Mouse (Mus musculus): ENCODE data around the gene Slc6a6. TPM values are rescaled to one million over a fixed set of nuclear protein-coding genes. Genes with fewer than 3 reads are reported as not detected.

The Slc6a6 gene
- polyA plus RNA-seq, 2 experiments: 7.5 to 8.0 TPM

DNA sequence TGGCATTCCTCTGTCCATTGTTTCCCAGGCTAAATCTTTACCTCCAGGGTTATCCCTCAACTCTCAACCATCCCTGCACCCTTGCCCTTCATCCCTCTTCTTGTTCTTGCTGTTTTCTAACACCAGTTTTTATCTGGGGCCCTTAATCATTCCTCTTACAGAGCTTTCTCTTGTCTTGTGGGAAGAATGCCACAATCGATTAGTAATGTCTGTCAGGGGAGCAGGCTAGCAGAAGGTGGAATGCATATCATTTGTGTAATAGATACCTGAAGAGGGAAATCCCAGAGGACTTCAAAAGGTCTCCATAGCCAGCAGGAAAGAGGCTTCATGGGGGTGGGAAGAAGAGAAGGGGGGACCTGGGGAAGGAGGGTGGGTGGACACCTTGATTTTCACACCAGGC lies 20.6 kb downstream of the Slc6a6 start:
- 54% methylated on average over 1 of the region's 1 CpGs for WGBS (ENCODE audit: insufficient replicate concordance)

DNA sequence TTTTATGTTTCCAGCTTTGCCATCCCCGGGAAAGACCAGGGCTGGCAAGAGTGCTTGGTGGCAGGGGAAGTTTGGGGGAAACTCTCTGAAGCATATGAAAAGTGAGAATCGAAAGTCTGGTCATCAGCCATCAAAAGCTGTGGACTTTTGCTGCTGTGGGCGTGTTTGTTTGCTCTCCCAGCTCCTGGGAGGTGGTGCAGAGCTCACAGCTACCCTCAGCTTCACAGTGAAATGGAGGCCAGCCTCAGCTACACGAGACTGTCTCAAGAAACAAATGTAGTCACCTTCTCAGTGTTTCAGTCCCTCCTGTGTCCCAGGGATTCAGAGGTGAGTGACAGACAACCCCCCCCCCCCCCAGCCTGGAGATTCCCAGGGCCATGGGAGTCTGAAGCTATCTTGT lies 21.8 kb downstream of the Slc6a6 start:
- H3K4me2 ChIP-seq (ENCODE audit: low read depth): peak overlapping the region; percentile 31; the same call in 1 of the 2 replicates
- no peak for TF ChIP-seq CTCF (IDR thresholded peaks at IDR 0.05; ENCODE audit: low read depth)
- TF ChIP-seq EP300 (IDR thresholded peaks at IDR 0.05; ENCODE audit: low read depth): no peak
- H3K4me3 ChIP-seq (ENCODE audit: insufficient read depth in 1 of 2, low read depth in 2 of 2, low read length in 2 of 2): no peak overlapping the region
- ATAC-seq (ENCODE audit: insufficient read depth) (no peak), DNase-seq (ENCODE audit: low read depth in 3 of 3, low spot score in 3 of 3) (no peak)
- 55% methylated on average over 4 of the region's 4 CpGs for WGBS (ENCODE audit: insufficient replicate concordance)
- no peak overlapping the region for H3K9ac ChIP-seq (replicated peaks)
- no peak overlapping the region for H3K27ac ChIP-seq
- no peaks in the 10 kb centered on the region for H3K9me3 ChIP-seq (ENCODE audit: control insufficient read depth, low read length)
- H3K36me3 ChIP-seq (replicated peaks; ENCODE audit: control insufficient read depth, insufficient read depth, low read depth): no peaks in the 10 kb centered on the region
- no peaks in the 10 kb centered on the region for H3K27me3 ChIP-seq (ENCODE audit: control insufficient read depth, insufficient read depth, low read length)
- peaks cover 0 to 8% of the 10 kb centered on the region in 2 experiments; a peak in 1 of 4 replicates for H3K4me1 ChIP-seq (replicated peaks; ENCODE audit: control insufficient read depth in 2 of 2, insufficient read depth in 2 of 2, low read length in 1 of 2)

More for the DNA sequence above, 20.6 kb downstream of the Slc6a6 start:
- Histone ChIP-seq H3K4me2 (ENCODE audit: low read depth) (no peak overlapping the region), H3K4me3 (ENCODE audit: insufficient read depth in 1 of 2, low read depth in 2 of 2, low read length in 2 of 2) (no peak overlapping the region), H3K27me3 (ENCODE audit: control insufficient read depth, insufficient read depth, low read length) (no peaks in the 10 kb centered on the region), H3K9ac (replicated peaks) (no peak overlapping the region), H3K9me3 (ENCODE audit: control insufficient read depth, low read length) (no peaks in the 10 kb centered on the region), H3K36me3 (replicated peaks; ENCODE audit: control insufficient read depth, insufficient read depth, low read depth) (no peaks in the 10 kb centered on the region), H3K27ac (no peak overlapping the region), H3K4me1 (replicated peaks; ENCODE audit: control insufficient read depth in 2 of 2, insufficient read depth in 2 of 2, low read length in 1 of 2) (peaks cover 3 to 17% of the 10 kb centered on the region in 2 experiments; a peak in 1 of 4 replicates)
- no peak for ATAC-seq (ENCODE audit: insufficient read depth)
- DNase-seq (ENCODE audit: low read depth in 3 of 3, low spot score in 3 of 3): no peak
- TF ChIP-seq EP300 (IDR thresholded peaks at IDR 0.05; ENCODE audit: low read depth) (no peak), CTCF (IDR thresholded peaks at IDR 0.05; ENCODE audit: low read depth) (no peak)

DNA sequence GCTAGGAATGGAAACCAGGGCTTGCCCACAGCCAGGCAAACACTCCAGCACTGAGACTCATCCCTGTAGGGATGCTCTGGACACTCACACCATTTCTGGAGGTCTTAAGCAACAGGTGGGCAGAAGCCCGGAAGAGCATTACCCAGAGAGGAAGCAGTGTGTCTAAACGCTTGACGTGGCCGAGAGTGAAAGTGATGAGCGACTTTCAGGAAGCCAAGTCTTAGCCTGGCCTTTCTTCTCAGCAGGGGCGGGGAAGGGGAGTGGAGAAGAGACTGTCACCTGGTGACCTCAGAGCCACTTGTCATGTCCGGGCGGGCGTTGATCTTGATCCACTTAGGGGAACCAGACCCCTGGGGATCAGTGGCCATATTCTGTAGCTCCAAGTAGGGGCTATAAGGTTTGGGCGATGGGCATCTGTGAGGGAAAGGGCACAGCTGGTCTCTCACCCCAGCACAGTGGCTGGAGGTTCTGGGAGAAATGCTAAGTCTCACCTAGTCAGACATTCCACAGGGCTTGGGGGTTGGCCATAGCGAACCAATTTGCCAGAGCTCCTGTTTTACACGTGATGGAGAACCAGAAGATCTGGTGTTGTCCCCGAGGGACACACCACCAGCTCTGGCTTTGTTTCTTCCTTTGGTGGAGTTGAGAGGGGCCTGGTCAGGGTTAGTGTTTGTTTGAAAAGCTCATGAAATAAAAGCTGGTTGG lies 22.4 kb downstream of the Slc6a6 start:
- 60% methylated on average over 13 of the region's 13 CpGs for WGBS (ENCODE audit: insufficient replicate concordance)
- Histone ChIP-seq H3K36me3 (replicated peaks; ENCODE audit: control insufficient read depth, insufficient read depth, low read depth) (no peaks in the 10 kb centered on the region), H3K9ac (replicated peaks) (no peak overlapping the region), H3K27ac (no peak overlapping the region), H3K4me3 (ENCODE audit: insufficient read depth in 1 of 2, low read depth in 2 of 2, low read length in 2 of 2) (no peak overlapping the region), H3K4me2 (ENCODE audit: low read depth) (peak overlapping the region; percentile 31), H3K4me1 (replicated peaks; ENCODE audit: control insufficient read depth in 2 of 2, insufficient read depth in 2 of 2, low read length in 1 of 2) (peaks cover 0 to 5% of the 10 kb centered on the region in 2 experiments; a peak in 1 of 4 replicates), H3K9me3 (ENCODE audit: control insufficient read depth, low read length) (no peaks in the 10 kb centered on the region), H3K27me3 (ENCODE audit: control insufficient read depth, insufficient read depth, low read length) (no peaks in the 10 kb centered on the region)
- TF ChIP-seq EP300 (IDR thresholded peaks at IDR 0.05; ENCODE audit: low read depth) (no peak), CTCF (IDR thresholded peaks at IDR 0.05; ENCODE audit: low read depth) (no peak)
- ATAC-seq (ENCODE audit: insufficient read depth) (0 out of 2 replicates have a peak, but pooled peaks have one; percentile 5), DNase-seq (ENCODE audit: low read depth in 3 of 3, low spot score in 3 of 3) (no peak)

DNA sequence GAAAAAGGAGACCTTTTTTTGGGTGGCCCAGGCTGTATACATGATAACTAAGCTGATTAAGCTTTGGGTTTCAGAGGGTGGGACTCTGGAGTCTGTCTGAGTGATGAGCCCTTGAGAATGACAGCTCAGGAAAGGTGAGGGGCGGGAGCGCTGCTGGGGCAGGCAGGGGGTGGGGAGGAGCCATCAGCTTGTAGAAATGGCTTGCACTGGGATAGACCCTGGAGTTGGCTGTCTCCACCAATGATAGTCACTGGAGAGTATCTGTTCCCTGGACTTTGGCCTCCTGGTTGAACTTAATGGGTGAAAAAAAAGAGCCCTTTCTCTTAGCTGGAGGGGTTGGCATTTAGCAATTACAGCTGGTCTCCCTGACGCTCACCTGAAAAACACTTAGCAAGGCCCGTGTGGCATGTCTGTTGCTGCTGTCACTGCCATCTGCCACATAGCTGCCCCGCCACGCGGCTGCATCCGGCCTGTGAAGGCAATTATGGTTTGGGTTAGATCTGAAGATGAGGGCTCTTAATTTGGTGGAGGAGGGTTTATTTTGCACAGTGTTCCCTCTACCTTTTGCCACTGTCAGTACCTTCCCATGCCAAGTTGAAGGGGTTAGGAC lies 23.5 kb downstream of the Slc6a6 start:
- no peak overlapping the region for H3K27ac ChIP-seq

DNA sequence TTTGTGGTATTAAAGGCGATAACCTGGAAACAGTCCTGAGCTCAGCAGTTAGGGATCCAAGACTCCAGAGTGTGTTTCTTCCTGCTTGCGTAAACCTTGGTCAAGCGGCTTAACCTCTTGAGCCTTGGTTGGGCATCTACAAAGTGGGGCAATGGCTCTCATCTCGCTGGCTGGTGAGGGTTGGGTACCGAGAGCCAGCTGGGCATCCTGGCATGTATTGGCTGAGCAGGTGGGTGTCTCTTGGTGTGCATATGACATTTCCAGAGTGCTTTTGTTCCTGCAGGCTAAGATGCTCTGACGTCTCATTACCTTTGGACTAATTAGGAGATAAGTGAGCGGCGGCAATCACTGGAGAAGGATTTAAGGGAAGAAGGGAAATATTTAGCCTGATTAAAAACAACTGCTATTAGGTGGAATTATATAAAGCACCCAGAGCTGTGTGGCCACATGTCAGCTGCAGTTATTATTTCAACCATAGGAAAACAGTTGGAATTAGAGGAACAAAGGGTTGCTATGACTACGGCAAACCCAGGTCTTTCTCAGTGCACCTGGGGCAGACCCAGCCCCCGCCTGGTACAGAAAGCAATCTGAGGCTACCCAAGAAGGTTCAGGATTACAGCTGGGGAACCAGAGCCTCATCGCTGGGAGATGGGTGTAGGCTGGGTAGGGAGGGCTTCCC lies 24.2 kb downstream of the Slc6a6 start:
- TF ChIP-seq EP300 (IDR thresholded peaks at IDR 0.05; ENCODE audit: low read depth) (no peak), CTCF (IDR thresholded peaks at IDR 0.05; ENCODE audit: low read depth) (no peak)
- Histone ChIP-seq H3K4me2 (ENCODE audit: low read depth) (no peak overlapping the region), H3K27me3 (ENCODE audit: control insufficient read depth, insufficient read depth, low read length) (no peaks in the 10 kb centered on the region), H3K4me3 (ENCODE audit: insufficient read depth in 1 of 2, low read depth in 2 of 2, low read length in 2 of 2) (no peak overlapping the region), H3K36me3 (replicated peaks; ENCODE audit: control insufficient read depth, insufficient read depth, low read depth) (no peaks in the 10 kb centered on the region), H3K4me1 (replicated peaks; ENCODE audit: control insufficient read depth in 2 of 2, insufficient read depth in 2 of 2, low read length in 1 of 2) (peaks cover 0 to 17% of the 10 kb centered on the region in 2 experiments; a peak in 2 of 4 replicates), H3K9me3 (ENCODE audit: control insufficient read depth, low read length) (no peaks in the 10 kb centered on the region), H3K9ac (replicated peaks) (no peak overlapping the region), H3K27ac (no peak overlapping the region)
- 82% methylated on average over 11 of the region's 11 CpGs for WGBS (ENCODE audit: insufficient replicate concordance)
- DNase-seq (ENCODE audit: low read depth in 3 of 3, low spot score in 3 of 3) (no peak), ATAC-seq (ENCODE audit: insufficient read depth) (no peak)

More for the DNA sequence above, 23.5 kb downstream of the Slc6a6 start:
- 79% methylated on average over 8 of the region's 8 CpGs for WGBS (ENCODE audit: insufficient replicate concordance)
- no peaks in the 10 kb centered on the region for H3K9me3 ChIP-seq (ENCODE audit: control insufficient read depth, low read length)
- no peaks in the 10 kb centered on the region for H3K27me3 ChIP-seq (ENCODE audit: control insufficient read depth, insufficient read depth, low read length)
- H3K4me3 ChIP-seq (ENCODE audit: insufficient read depth in 1 of 2, low read depth in 2 of 2, low read length in 2 of 2): no peak overlapping the region
- ATAC-seq (ENCODE audit: insufficient read depth) (0 out of 2 replicates have a peak, but pooled peaks have one; percentile 39), DNase-seq (ENCODE audit: low read depth in 3 of 3, low spot score in 3 of 3) (no peak)
- H3K9ac ChIP-seq (replicated peaks): no peak overlapping the region
- H3K36me3 ChIP-seq (replicated peaks; ENCODE audit: control insufficient read depth, insufficient read depth, low read depth): no peaks in the 10 kb centered on the region
- TF ChIP-seq EP300 (IDR thresholded peaks at IDR 0.05; ENCODE audit: low read depth) (no peak), CTCF (IDR thresholded peaks at IDR 0.05; ENCODE audit: low read depth) (no peak)
- peaks cover 0 to 11% of the 10 kb centered on the region in 2 experiments; a peak in 2 of 4 replicates for H3K4me1 ChIP-seq (replicated peaks; ENCODE audit: control insufficient read depth in 2 of 2, insufficient read depth in 2 of 2, low read length in 1 of 2)
- no peak overlapping the region for H3K4me2 ChIP-seq (ENCODE audit: low read depth)
